Mouse (Mus musculus): ENCODE measurements around the gene Brat1. TPM values are rescaled to one million over a fixed set of nuclear protein-coding genes. Genes with fewer than 3 reads are reported as not detected.
"Not testable (repeated sequence)": the region's sequence is repeated elsewhere in the genome, so short reads cannot be mapped to it uniquely, and the experiment has no call there.

Brat1 gene
- 14.5 and 14.8 TPM in 2 replicates for polyA plus RNA-seq (2012; rRNA removed)

- peak; percentile 93 for DNase-seq (ENCODE audit: low spot score)
Observed at GRCm38 (mm10) chr5:140704378-140705251, at the start of gene Brat1. Brat1 (plus strand) TSS chr5:140705011.

DNA sequence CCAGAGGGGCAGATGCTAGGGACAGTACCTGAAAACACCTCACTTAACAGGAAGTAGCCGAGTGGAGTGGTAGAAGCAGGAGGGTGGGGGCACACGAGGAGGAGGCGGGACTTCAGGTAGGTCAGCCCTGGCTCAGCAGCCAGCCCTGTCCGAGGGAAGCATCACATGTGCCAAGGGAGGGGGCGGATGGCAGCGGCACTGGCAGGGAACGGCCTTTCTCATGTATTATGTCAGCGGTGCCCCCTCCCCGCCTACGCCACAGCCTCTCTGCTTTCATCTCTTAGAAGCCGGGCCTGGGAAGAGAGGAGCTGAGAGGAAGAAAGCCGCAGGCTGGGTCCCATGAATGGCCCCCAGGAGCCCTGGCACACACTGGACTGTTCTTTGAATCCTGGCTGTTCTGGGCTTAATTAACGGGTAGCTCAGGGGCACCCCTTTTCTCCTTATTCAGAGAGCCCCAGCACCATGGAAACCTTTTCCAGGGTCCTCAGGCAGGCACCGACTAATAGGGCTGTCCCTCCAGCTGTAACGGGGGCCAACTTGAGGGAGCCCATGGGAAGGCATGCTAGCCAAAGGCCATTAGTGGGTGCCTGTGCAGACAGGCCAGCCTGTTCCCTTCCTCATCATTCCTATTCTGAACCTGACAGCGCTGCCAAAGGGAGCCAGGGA lies 45.1 kb upstream of the Brat1 start:
- DNase-seq (ENCODE audit: low spot score): no peak

- DNase-seq (ENCODE audit: low spot score): no peak
Observed at GRCm38 (mm10) chr5:140660398-140660797, 44.4 kb upstream of the Brat1 start.

DNA sequence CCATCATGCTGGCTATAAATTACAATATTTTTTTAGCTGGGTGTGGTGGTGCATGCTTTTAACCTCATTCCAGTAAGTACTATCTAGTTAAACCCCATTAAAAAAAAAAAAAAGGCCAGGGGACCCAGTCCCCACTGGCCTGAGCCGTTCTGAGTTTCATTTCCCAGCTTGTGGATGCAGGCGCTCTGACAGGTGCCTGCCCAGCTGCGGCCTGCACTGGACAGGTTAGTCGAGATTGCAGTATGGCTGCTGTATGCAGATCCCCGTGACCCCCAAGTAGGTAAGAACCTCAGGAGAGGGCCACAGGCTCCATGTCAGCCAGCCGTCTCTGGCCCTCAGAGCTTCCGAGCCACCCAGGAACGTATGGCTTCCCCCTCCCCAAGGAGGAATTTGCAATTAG lies 43.4 kb upstream of the Brat1 start:
- no peak for DNase-seq (ENCODE audit: low spot score)

DNA sequence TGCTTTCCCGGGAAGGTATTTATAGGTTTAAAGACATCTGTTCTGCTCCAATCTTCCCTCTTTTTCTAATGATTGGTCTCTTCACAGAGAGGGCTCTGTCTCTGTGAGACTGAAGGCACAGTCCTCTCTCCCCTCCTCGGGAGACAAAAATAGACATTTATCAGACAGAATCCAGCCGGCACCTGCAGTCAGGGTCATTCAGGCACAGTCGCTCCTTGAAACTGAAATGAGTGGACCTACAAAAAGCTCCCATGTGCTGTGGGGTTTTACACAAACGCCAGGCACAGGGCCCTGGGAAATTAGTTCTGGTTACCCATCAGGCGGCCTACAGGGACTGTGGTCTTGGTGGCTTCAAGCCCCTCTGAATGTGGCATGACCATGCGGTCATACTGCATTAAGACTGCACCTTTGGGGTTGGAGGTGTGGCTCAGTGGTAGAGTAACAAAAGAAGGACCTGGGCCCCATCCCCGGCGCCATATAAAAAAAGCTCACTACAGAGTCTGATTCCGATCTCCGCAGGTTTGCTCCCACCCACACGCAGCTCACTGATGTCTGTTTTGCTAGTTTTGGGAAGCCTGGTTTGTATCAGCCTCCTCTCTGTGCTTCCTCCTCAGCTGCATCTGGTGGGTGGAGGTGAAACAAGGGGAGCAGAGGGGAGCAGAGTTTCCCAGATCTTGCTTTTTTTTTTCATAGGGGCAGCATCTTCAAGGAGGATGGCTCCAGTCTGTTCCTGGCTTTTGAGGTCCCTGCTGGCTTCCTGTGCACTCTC lies 42.8 kb upstream of the Brat1 start:
- DNase-seq (ENCODE audit: low spot score): no peak

GRCm38 (mm10) chr5:140662741-140663592 lies 41.8 kb upstream of the Brat1 start:
- DNase-seq (ENCODE audit: low spot score): no peak

GRCm38 (mm10) chr5:140663621-140664180 lies 41.1 kb upstream of the Brat1 start:
- DNase-seq (ENCODE audit: low spot score): peak; percentile 44

DNA sequence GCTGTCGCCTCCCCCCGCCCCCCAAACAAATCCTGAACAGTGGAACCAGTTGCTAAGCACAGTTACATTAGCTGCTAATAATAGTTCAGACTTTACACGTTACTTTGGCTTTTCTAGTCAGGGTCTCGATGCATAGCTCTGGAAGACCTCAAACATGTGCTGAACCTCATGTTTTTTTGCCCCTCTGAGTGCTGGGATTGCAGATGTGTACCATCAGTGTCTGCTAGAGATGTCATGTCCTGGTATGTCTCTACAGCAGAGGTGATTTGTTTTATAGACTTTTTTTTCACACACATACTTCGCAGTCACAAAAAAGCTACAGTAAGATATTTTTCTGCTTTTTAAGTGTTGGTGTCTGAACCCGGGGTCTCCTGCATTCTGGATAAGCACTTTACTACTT lies 32.7 kb upstream of the Brat1 start:
- DNase-seq (ENCODE audit: low spot score): no peak

GRCm38 (mm10) chr5:140672603-140673002 lies 32.2 kb upstream of the Brat1 start:
- DNase-seq (ENCODE audit: low spot score): not testable (repeated sequence)

DNA sequence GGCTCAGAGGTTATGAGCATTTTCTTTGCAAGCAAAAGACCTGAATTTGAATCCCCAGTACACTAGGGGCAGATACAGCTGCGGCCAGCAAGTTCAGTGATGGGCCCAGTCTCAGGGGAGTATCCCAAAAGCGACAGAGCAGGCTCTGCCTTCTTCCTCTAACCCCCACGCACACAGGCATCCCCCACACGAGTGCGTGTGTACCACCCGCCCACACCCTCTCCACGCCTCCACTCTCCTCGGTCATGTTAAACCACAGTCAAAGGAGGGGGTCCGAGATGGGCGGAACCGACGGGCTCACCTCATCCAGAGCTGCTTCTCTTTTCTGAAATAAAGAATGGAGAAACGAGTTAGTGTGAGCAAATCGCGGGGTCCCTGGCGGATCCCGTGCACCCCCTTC lies 30.8 kb upstream of the Brat1 start:
- no peak for DNase-seq (ENCODE audit: low spot score)

- DNase-seq (ENCODE audit: low spot score): no peak
Observed at GRCm38 (mm10) chr5:140675079-140675478, 29.7 kb upstream of the Brat1 start.

DNA sequence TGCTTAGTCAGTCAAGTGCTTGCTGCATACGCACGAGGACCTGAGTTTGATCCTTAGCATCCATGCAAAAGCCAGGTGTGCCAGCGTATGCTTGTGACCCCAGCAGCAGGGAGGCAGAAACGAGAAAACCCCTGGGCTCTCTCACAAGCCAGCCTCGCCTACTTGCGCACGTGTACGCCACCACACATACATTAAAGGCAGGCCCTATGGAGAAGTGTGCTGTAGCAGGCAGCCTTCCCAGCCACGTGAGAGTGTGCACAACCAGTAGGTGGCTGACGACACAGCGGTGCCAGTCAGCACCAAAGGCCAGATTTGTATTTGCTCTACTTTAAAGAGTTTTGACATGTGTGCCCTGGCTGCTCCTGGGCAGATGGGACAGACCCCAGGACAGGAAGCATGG lies 29.2 kb upstream of the Brat1 start:
- DNase-seq (ENCODE audit: low spot score): no peak

GRCm38 (mm10) chr5:140677137-140677536 lies 27.7 kb upstream of the Brat1 start:
- DNase-seq (ENCODE audit: low spot score): no peak

DNA sequence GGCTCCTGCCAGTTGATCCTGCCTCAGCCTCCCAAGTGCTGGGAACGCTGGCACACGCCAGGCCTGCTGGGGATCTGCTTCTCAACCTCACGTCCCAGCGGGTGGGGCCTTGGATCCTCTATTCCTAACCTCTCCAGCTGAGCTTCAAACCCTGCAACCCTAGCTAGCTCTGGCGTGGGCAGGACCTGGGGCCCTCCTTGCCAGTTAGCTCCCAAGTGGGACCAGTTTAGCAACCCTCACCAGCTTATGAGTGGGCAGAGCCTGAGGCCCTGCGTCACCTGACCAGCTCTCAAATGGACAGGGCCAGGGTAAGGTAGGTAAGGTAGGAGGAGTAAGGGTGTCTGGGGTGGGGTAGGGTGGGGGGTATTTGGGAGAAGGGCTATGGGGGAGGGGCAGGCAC lies 24.8 kb upstream of the Brat1 start:
- DNase-seq (ENCODE audit: low spot score): no peak

DNA sequence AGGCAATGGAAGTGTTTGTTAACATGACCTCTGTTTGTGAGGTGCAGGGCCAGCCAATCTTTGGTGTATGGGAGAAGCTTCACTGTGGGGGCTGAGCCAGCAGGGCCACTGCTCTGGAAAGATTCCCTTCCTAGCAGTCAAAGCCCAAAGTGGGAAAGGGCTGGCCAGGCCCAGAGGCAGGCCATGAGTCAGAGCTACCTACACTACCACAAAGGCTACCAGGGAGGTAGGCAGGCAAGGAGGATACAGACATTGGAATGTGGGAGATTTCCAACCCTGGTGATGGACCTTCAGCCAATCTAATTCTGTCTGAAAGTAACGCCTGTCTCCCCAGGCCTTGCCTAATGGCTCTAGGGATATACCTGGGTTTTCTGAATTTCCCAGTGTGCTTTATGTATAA lies 23.9 kb upstream of the Brat1 start:
- DNase-seq (ENCODE audit: low spot score): no peak

DNA sequence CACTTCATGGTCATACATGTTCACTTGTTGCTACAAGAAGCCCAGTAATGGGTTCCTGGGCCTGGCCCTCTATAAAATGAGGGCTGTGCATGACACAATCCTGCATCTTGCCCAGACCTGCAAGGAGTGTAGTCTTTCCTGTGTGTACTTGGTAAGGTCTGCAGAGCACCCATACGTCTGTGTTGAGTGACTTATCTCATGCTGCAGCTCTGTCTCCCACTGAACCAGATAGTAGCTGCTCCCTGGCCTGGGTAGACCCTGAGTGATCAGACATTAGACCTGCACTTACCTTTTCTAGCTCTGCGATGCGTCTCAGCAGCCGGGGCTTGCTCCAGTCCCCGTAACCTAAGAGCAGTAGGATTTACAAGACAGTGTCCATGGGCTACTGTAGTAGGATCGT lies 22.7 kb upstream of the Brat1 start:
- no peak for DNase-seq (ENCODE audit: low spot score)

GRCm38 (mm10) chr5:140684343-140685148 lies 20.3 kb upstream of the Brat1 start:
- no peak for DNase-seq (ENCODE audit: low spot score)

DNA sequence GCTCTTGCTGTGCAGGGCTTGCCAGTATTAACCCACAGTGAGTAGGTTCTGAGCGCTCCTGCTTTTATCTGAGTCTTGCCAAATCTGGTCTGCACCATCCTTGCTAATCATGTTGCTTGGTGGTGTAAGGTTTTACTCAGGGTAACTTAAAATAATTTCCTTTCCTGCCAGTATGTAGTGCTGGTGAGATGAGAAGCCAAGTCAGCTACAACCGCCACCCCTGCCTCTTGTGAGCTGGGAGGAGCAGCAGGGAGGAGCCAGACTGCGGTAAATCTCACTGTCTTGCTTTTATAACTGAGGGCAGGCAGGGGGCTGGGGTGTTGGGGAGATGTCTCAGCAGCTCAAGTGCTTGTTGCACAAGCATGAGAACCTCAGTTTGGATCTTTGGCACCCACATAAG lies 16.4 kb upstream of the Brat1 start:
- no peak for DNase-seq (ENCODE audit: low spot score)

GRCm38 (mm10) chr5:140695987-140696386 lies 8.8 kb upstream of the Brat1 start:
- no peak for DNase-seq (ENCODE audit: low spot score)

DNA sequence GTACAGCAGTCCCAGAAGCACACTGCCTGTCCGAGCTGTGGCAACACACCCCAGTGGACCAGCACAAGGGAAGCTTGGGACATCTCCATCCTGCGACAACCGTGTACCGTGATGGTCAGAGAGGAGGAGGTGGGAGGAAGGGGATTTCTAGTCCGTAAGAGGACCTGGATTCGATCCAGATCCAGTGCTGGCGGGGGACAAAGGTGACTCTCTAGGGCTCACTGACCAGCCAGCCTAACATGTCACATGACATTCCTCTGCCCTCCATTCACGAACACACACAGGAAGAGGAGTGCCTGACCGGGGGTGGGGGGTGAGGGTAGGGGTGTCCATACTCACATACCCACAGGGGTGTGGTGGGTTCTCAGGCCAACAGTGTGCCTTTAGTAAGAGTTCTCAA lies 5.0 kb upstream of the Brat1 start:
- DNase-seq (ENCODE audit: low spot score): no peak
